Mouse (Mus musculus) CH12F3 (cell line): ENCODE results near the gene Utp18.

ENCODE experiments used
- in situ Hi-C: fragments of 300-500 bp; cut with MboI; formaldehyde crosslinking; loops from 2 replicates; pipeline ENCODE4 v1.14.3; 2020; ENCODE audit warnings: low sequenced_read_pairs

Utp18 gene

GRCm38 (mm10) chr11:93829971-93830370, 55.6 kb downstream of the Utp18 start:
- in situ Hi-C loops = no loop called here

- in situ Hi-C loops = no loop called here
These were observed 56.3 kb downstream of the Utp18 start for GRCm38 (mm10) chr11:93829327-93829679.

DNA sequence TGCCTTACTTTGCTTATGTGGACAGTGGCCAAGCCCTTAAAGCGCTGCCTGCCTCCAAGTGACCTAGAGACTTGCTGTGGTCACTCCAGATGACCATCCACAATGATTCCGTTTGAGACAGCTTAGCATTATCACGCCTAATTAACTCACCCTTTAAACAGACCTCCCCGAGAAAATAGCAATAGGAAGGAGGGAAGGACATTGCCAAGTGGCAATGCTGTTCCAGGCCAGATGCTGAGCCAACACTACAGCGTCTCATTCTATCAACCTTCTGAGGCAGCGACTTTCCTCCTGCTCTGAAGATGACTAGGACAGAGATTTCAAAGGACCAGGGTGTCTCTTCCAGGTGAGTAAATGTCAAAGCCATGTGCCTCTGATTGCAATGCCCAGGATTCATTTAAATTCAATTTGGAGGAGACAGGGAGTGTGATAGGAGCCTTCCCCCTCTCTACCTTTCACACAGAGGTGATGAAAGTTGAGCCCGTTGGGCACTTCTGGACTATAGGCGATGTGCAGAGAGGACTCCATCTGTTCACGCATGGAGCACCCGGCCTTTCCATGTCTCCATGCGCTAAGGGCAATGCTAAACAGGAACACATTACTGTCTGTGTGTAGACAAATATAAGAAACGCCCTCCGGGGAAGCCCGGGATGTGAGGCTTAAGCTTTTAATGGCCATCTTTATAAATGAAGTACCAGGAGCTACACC, 56.8 kb downstream of the Utp18 start:
- in situ Hi-C loops = no loop called here

DNA sequence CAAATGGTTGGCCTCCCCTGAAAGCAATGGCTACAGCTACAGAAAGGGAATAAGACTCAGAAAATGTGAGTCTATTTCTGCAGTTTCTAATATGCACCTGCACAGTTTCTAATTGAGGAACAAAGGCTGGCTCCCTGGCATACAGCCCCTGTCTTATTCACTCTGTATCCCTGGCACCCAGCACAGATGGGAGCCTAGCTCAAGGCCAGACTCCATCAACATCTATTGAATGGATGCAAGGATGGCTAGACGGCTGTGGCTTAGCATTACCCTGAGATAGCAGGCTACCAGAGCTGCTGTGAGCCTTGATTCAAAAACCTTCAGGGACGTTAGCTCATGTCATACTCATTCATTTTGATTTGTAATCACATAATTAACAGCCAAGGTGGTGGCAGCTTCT, 63.3 kb downstream of the Utp18 start:
- in situ Hi-C loops = no loop called here

DNA sequence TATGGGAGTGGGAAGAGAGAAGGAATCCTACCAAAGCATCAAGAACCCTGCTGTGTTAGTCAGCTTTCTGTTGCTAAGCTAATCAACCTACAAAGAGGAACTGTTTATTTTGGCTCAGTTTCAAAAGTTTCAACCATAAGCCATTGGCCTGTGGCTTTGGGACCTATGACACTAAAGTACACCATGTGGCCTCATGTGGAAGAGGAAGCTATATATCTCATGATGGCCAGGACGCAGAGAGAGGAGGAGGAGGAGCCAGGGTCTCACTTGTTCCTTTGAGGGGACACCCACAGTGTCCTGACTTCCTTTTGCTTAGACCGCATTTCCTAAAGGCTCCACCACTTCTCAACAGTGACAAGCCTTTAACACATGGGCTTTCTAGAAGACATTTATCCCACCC, 64.0 kb downstream of the Utp18 start:
- in situ Hi-C loops = no loop called here

DNA sequence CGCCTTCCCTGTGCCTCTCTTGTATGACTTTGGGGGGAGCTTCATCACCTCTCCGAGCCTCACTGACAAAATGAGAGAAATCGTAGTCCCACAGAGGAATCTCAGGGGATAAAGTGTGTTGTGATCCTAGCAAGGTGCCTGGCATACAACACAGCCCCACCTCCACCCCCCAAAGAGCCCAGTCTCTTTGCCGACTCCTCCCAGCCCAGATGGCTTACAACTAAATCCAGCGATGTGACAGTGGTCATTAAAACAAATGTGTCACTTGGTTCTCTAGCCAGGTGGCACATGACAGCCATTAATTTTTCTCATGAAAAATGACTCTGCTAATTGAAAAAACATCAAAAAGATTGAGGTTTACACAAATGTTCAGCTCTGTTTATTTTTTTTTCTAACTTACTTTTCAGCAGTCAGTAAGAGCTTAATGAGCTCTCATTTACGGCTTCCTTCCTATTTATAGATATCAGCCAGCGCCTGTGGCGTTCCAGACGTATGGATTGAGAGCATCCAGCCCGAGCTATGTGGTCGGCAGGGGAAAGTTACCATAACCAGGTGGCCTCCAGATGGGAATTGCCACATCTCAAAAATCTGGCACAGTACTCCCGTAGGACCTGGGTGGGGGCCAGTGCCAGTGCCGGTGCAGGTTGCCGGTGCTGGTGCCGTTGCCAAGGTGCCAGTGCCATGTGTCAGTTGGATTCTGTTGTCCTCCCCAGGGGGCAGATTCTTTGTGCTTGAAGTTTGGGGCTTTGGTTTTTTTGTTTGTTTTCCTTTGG, 67.4 kb downstream of the Utp18 start:
- in situ Hi-C loops = no loop called here

DNA sequence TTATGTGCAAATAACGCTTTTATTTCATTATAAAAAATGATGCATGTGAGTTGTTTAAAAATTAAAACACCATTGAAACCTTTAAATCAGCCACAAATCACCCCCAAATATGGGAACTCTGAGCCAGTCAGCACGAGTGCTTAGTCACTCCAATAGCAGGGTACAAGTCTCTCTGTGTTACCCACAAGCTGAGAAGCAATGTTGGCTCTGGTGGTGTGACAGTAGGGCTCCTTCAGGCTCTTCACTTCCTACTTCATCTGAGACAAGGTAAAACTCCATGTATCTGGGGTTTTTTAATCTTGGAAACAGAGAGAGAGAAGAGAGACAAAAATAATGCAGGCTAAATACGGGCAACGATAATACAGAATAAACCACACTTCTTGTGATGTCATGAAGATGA, 72.6 kb downstream of the Utp18 start:
- in situ Hi-C loops = no loop called here

GRCm38 (mm10) chr11:93812125-93812868, 73.3 kb downstream of the Utp18 start:
- in situ Hi-C loops = no loop called here
